Mouse (Mus musculus): Measurements from ENCODE around the gene Rab3ip.

- TF ChIP-seq CTCF (IDR thresholded peaks at IDR 0.05; ENCODE audit: control insufficient read depth, insufficient read depth, insufficient replicate concordance, low read depth, low read length): no peak
- no peak for TF ChIP-seq POLR2A (IDR thresholded peaks at IDR 0.05; ENCODE audit: control insufficient read depth, low read depth, low read length)
These were observed 35.3 kb downstream of the Rab3ip start for GRCm38 (mm10) chr10:116915286-116915685.

All from testis, adult 2 months (tissue).